Mouse (Mus musculus) liver, adult (tissue): ENCODE data around the gene Aamp.

Experiments
- GATA4 ChIP-seq: IDR thresholded peaks from 2 replicates; pipeline ENCODE4 v1.6.1; 2014; ENCODE audit warnings: mild to moderate bottlenecking, low read length; ENCODE audit not compliant: insufficient replicate concordance

Aamp gene

GRCm38 (mm10) chr1:74304946-74305345 is 20.4 kb upstream of the Aamp start:
- TF ChIP-seq GATA4 = no peak

GRCm38 (mm10) chr1:74304339-74304790 is 19.8 kb upstream of the Aamp start:
- TF ChIP-seq GATA4 = no peak

- no peak for TF ChIP-seq GATA4
These were observed 19.2 kb upstream of the Aamp start for GRCm38 (mm10) chr1:74303509-74304338.

GRCm38 (mm10) chr1:74302835-74303234 is 18.3 kb upstream of the Aamp start:
- no peak for TF ChIP-seq GATA4

- no peak for TF ChIP-seq GATA4
These were observed 17.7 kb upstream of the Aamp start for GRCm38 (mm10) chr1:74302229-74302628.

GRCm38 (mm10) chr1:74300347-74301110 is 16.0 kb upstream of the Aamp start:
- no peak for TF ChIP-seq GATA4

GRCm38 (mm10) chr1:74298996-74299395 is 14.5 kb upstream of the Aamp start:
- no peak for TF ChIP-seq GATA4

- TF ChIP-seq GATA4 = no peak
These were observed 13.7 kb upstream of the Aamp start for GRCm38 (mm10) chr1:74298157-74298750.

GRCm38 (mm10) chr1:74297269-74297668 is 12.7 kb upstream of the Aamp start:
- no peak for TF ChIP-seq GATA4

GRCm38 (mm10) chr1:74296477-74296876 is 11.9 kb upstream of the Aamp start:
- TF ChIP-seq GATA4 = no peak

- peak; percentile 39; the same call in 1 of the 2 replicates for TF ChIP-seq GATA4
These were observed 11.1 kb upstream of the Aamp start for GRCm38 (mm10) chr1:74295456-74296171.

- no peak for TF ChIP-seq GATA4
These were observed 10.4 kb upstream of the Aamp start for GRCm38 (mm10) chr1:74294733-74295455.

- TF ChIP-seq GATA4 = no peak
These were observed 9.6 kb upstream of the Aamp start for GRCm38 (mm10) chr1:74294090-74294643.

GRCm38 (mm10) chr1:74293306-74293960 is 8.9 kb upstream of the Aamp start:
- TF ChIP-seq GATA4 = no peak
